Mouse (Mus musculus): ENCODE data around the gene Fam69a. TPM values are rescaled to one million over a fixed set of nuclear protein-coding genes. Genes with fewer than 3 reads are reported as not detected.

Gene Fam69a
- polyA plus RNA-seq, 1 experiment from 2014 or later: 11.7 TPM

DNA sequence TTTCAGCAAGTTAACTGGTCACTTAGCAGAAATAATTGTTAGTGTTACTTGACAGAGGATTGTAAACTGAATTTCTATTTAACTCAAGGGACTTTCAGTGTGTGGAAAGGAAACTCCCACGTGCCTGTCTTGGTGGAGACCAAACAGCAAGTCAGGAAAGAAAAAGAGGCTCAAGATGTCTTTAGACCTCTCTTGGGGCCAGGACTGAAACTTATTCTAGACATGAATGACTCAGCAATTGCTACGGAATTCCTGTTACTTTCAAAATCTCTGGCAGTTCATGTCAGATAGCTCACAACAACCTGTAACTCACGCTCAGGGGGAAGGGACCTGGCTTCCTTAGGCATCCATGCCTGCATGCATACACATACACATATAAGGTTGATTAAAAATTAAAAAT is 20.7 kb downstream of the Fam69a start:
- no peak overlapping the region for H3K4me2 ChIP-seq (replicated peaks; ENCODE audit: low read depth)

GRCm38 (mm10) chr5:107965355-107965991 is 21.4 kb downstream of the Fam69a start:
- Histone ChIP-seq H3K4me1 (replicated peaks; ENCODE audit: control insufficient read depth, insufficient read depth, low read length) (no peaks in the 10 kb centered on the region), H3K4me3 (ENCODE audit: low read depth, low read length) (no peak overlapping the region), H3K9me3 (ENCODE audit: control insufficient read depth) (no peaks in the 10 kb centered on the region), H3K27me3 (replicated peaks; ENCODE audit: control insufficient read depth, insufficient read depth, low read length) (no peaks in the 10 kb centered on the region), H3K36me3 (ENCODE audit: control insufficient read depth, insufficient read depth) (no peaks in the 10 kb centered on the region), H3K9ac (ENCODE audit: low read depth, low read length) (no peak overlapping the region), H3K27ac (ENCODE audit: low read depth, low read length) (no peak overlapping the region), H3K4me2 (replicated peaks; ENCODE audit: low read depth) (no peak overlapping the region)
- 74% methylated on average over 9 of the region's 9 CpGs for WGBS
- ATAC-seq: no peak
- TF ChIP-seq CTCF (IDR thresholded peaks at IDR 0.05; ENCODE audit: low read depth): no peak

More for the DNA sequence above, 20.7 kb downstream of the Fam69a start:
- H3K9ac ChIP-seq (ENCODE audit: low read depth, low read length): no peak overlapping the region
- H3K27ac ChIP-seq (ENCODE audit: low read depth, low read length): no peak overlapping the region
- no peaks in the 10 kb centered on the region for H3K4me1 ChIP-seq (replicated peaks; ENCODE audit: control insufficient read depth, insufficient read depth, low read length)
- WGBS: 55% methylated on average over 3 of the region's 3 CpGs
- no peaks in the 10 kb centered on the region for H3K9me3 ChIP-seq (ENCODE audit: control insufficient read depth)
- H3K4me3 ChIP-seq (ENCODE audit: low read depth, low read length): no peak overlapping the region
- no peak for TF ChIP-seq CTCF (IDR thresholded peaks at IDR 0.05; ENCODE audit: low read depth)
- no peak for ATAC-seq
- no peaks in the 10 kb centered on the region for H3K27me3 ChIP-seq (replicated peaks; ENCODE audit: control insufficient read depth, insufficient read depth, low read length)
- no peaks in the 10 kb centered on the region for H3K36me3 ChIP-seq (ENCODE audit: control insufficient read depth, insufficient read depth)

DNA sequence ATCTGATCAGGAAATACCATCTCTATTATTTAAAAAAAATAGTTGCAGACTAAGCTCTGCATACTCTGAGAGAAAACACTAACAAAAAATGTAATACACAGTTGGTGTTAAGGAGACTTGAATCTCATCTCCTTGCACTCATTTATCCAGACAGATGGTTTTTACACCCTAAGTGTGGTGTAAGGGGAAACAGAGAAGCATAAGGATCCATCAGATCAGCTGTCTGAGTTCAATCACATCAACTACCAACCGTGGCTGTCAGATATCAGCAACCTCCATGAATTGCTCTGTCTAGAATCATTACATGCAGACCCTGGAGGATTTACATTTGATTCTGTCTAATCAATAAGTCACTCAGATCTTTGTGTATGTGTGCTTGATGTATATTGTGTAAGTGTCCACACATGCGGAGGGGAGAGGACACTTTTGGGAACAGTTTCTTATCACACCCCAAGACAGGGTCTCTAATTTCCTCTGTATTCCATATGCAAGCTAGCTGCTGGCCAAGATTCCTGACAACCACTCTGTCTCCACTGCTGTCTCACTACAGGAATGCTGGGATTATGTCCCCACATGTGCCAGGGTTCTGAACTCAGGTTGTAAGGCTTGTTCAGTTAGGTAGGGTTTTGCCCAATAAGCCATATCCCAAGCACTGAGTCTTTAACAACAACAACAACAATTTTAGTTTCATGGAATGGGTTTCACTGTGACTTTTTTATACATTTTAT is 22.7 kb downstream of the Fam69a start:
- Histone ChIP-seq H3K27ac (ENCODE audit: low read depth, low read length) (no peak overlapping the region), H3K9me3 (ENCODE audit: control insufficient read depth) (no peaks in the 10 kb centered on the region), H3K4me1 (replicated peaks; ENCODE audit: control insufficient read depth, insufficient read depth, low read length) (no peaks in the 10 kb centered on the region), H3K4me2 (replicated peaks; ENCODE audit: low read depth) (no peak overlapping the region), H3K27me3 (replicated peaks; ENCODE audit: control insufficient read depth, insufficient read depth, low read length) (no peaks in the 10 kb centered on the region), H3K4me3 (ENCODE audit: low read depth, low read length) (no peak overlapping the region), H3K9ac (ENCODE audit: low read depth, low read length) (no peak overlapping the region), H3K36me3 (ENCODE audit: control insufficient read depth, insufficient read depth) (no peaks in the 10 kb centered on the region)
- no peak for TF ChIP-seq CTCF (IDR thresholded peaks at IDR 0.05; ENCODE audit: low read depth)
- WGBS: 80% methylated on average over 2 of the region's 2 CpGs
- ATAC-seq: no peak

DNA sequence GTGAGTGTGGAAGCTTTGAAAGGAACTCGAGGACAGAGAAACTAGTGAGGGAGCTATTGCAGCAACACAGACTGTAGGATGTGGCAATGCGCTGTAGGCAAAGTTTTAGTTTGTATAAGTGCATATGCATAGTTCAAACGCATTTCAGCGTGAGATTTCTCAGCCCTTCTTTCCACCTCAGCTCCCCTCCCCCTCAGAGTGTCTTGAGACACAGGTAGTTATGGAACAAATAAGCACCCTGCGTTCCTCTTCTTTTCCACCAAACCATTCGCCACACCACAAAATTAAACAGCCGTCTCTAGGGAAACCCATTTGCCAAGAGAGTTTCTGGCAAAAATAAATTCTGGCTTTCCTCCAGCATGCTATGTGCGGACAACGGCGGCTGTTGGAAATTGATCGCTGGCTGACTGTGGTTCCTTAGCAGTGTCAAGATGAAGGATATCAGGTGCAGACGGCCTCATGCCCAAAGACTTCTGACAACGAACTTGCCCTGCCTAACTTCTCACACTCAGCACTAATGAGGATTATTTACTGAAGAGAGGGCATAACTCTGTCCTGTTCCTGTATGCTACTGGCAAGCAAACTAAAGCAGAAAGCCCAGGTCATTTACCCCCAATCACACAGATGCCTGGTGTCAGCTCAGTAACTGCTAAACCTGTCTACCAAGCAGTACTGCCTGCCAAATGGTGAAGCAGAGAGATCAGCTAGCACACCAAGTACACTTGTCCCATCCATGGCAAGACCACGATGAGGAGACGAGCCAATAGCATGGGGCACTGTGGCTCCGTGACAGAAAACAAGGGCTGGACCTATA is 25.2 kb downstream of the Fam69a start:
- no peak for ATAC-seq
- H3K9me3 ChIP-seq (ENCODE audit: control insufficient read depth): no peaks in the 10 kb centered on the region
- H3K36me3 ChIP-seq (ENCODE audit: control insufficient read depth, insufficient read depth): no peaks in the 10 kb centered on the region
- no peak overlapping the region for H3K4me3 ChIP-seq (ENCODE audit: low read depth, low read length)
- 59% methylated on average over 16 of the region's 16 CpGs for WGBS
- no peaks in the 10 kb centered on the region for H3K4me1 ChIP-seq (replicated peaks; ENCODE audit: control insufficient read depth, insufficient read depth, low read length)
- H3K9ac ChIP-seq (ENCODE audit: low read depth, low read length): no peak overlapping the region
- 0 out of 2 replicates have a peak overlapping the region, but pooled peaks have one; percentile 13 for H3K4me2 ChIP-seq (replicated peaks; ENCODE audit: low read depth)
- H3K27ac ChIP-seq (ENCODE audit: low read depth, low read length): no peak overlapping the region
- no peaks in the 10 kb centered on the region for H3K27me3 ChIP-seq (replicated peaks; ENCODE audit: control insufficient read depth, insufficient read depth, low read length)
- no peak for TF ChIP-seq CTCF (IDR thresholded peaks at IDR 0.05; ENCODE audit: low read depth)

DNA sequence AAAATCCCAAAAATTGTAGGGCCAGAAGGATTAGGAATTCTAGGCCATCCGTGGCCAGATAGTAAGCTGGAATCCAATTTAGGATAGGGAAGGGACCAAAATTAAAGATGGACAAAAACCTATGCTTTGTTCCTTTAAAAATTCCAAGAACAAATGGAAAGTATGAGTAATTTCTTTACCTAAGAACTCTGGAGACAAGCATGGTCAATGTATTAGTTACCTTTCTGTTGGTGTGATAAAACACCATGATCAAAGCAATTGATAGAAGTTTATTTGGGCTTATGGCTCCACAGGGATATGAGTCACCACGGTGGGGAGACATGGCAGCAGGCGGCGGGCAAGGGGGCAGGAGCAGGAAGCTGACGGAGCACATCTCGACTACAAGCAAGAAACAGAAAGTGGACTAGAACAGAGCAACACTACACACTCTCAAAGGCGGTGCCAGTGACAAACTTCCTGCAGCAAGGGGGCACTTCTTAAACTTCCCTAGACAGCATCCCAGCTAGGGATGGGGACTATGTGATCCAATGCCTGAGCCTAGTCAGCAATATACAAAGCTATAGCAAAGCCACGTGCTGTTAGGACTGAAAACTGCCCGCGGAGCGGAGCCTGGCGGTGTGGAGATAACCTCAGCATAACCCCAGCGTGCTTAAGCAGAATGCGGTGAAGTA is 26.2 kb downstream of the Fam69a start:
- TF ChIP-seq CTCF (IDR thresholded peaks at IDR 0.05; ENCODE audit: low read depth): no peak
- ATAC-seq: peak; percentile 28; the same call in 1 of the 2 replicates
- no peaks in the 10 kb centered on the region for H3K36me3 ChIP-seq (ENCODE audit: control insufficient read depth, insufficient read depth)
- no peaks in the 10 kb centered on the region for H3K27me3 ChIP-seq (replicated peaks; ENCODE audit: control insufficient read depth, insufficient read depth, low read length)
- peak overlapping the region; percentile 45 for H3K4me2 ChIP-seq (replicated peaks; ENCODE audit: low read depth)
- no peaks in the 10 kb centered on the region for H3K4me1 ChIP-seq (replicated peaks; ENCODE audit: control insufficient read depth, insufficient read depth, low read length)
- H3K9me3 ChIP-seq (ENCODE audit: control insufficient read depth): no peaks in the 10 kb centered on the region
- 50% methylated on average over 14 of the region's 14 CpGs for WGBS
- H3K27ac ChIP-seq (ENCODE audit: low read depth, low read length): no peak overlapping the region
- 0 out of 2 replicates have a peak overlapping the region, but pooled peaks have one; percentile 3 for H3K4me3 ChIP-seq (ENCODE audit: low read depth, low read length)
- no peak overlapping the region for H3K9ac ChIP-seq (ENCODE audit: low read depth, low read length)

All from intestine, postnatal 0 days (tissue).